Mouse (Mus musculus): ENCODE measurements around the gene Dlx2.

Gene Dlx2

GRCm38 (mm10) chr2:71540611-71541417, 5.7 kb downstream of the Dlx2 start:
- DNase-seq (ENCODE audit: low spot score in 2 of 2): no peak

GRCm38 (mm10) chr2:71534242-71535052, 12.1 kb downstream of the Dlx2 start:
- no peak for DNase-seq (ENCODE audit: low spot score in 2 of 2)

GRCm38 (mm10) chr2:71533094-71533493, 13.5 kb downstream of the Dlx2 start:
- no peak for DNase-seq (ENCODE audit: low spot score in 2 of 2)

GRCm38 (mm10) chr2:71531990-71532970, 14.3 kb downstream of the Dlx2 start:
- DNase-seq (ENCODE audit: low spot score in 2 of 2): no peak

- no peak for DNase-seq (ENCODE audit: low spot score in 2 of 2)
Observed at GRCm38 (mm10) chr2:71531124-71531590, 15.4 kb downstream of the Dlx2 start.

GRCm38 (mm10) chr2:71530391-71531123, 16.0 kb downstream of the Dlx2 start:
- DNase-seq (ENCODE audit: low spot score in 2 of 2): no peak

- DNase-seq (ENCODE audit: low spot score in 2 of 2): no peak
Observed at GRCm38 (mm10) chr2:71529511-71530351, 16.8 kb downstream of the Dlx2 start.

- DNase-seq (ENCODE audit: low spot score in 2 of 2): no peak
Observed at GRCm38 (mm10) chr2:71528714-71529510, 17.6 kb downstream of the Dlx2 start.

GRCm38 (mm10) chr2:71528014-71528713, 18.4 kb downstream of the Dlx2 start, which contains the start of gene Dlx1:
TSS of gene Dlx1 (plus strand) at chr2:71528113.
- no peak for DNase-seq (ENCODE audit: low spot score in 2 of 2)

- DNase-seq (ENCODE audit: low spot score in 2 of 2): no peak
Observed at GRCm38 (mm10) chr2:71527323-71528013, 19.1 kb downstream of the Dlx2 start.

GRCm38 (mm10) chr2:71526595-71527322, 19.8 kb downstream of the Dlx2 start:
- no peak for DNase-seq (ENCODE audit: low spot score in 2 of 2)

GRCm38 (mm10) chr2:71524763-71525162, 21.8 kb downstream of the Dlx2 start:
- DNase-seq (ENCODE audit: low spot score in 2 of 2): no peak

GRCm38 (mm10) chr2:71523431-71523830, 23.1 kb downstream of the Dlx2 start:
- DNase-seq (ENCODE audit: low spot score in 2 of 2): no peak

GRCm38 (mm10) chr2:71522871-71523270, 23.7 kb downstream of the Dlx2 start:
- no peak for DNase-seq (ENCODE audit: low spot score in 2 of 2)

GRCm38 (mm10) chr2:71517466-71518099, 29.0 kb downstream of the Dlx2 start:
- DNase-seq (ENCODE audit: low spot score in 2 of 2): no peak

- no peak for DNase-seq (ENCODE audit: low spot score in 2 of 2)
Observed at GRCm38 (mm10) chr2:71516995-71517394, 29.6 kb downstream of the Dlx2 start.

GRCm38 (mm10) chr2:71512326-71512725, 34.2 kb downstream of the Dlx2 start:
- no peak for DNase-seq (ENCODE audit: low spot score in 2 of 2)

Data from urinary bladder, postnatal 4 days (tissue).